In genomic region chr4:31290301-31290975, GRCm38 (mm10) we compare ENCODE assay signal across 15 mouse cellular contexts.
A peak's percentile ranks its signal among the peaks of the same experiment; 100 is the strongest.
DNase-seq lines count a peak whose midpoint lies in the region; ATAC-seq and TF ChIP-seq lines count a peak whose summit lies in the region.
"Had no signal": no experiment of that assay in that cellular context is flagged by ENCODE, and none has a peak within 500 bp of the region (broad histone marks: within the 10 kb centered on the region; RNA-seq: fewer than 3 reads in every experiment).

No protein-coding gene starts in this region.

- TF ChIP-seq EP300 in lung, postnatal 0 days (IDR thresholded peaks at IDR 0.05): peak; percentile 84

- no peak overlapping the region for H3K9ac ChIP-seq in heart, embryonic 12.5 days
- no peak overlapping the region for H3K9ac ChIP-seq in lung, postnatal 0 days (replicated peaks; ENCODE audit: low read depth)
- no peak overlapping the region for H3K9ac ChIP-seq in hindbrain, embryonic 13.5 days
- no peak overlapping the region for H3K9ac ChIP-seq in midbrain, postnatal 0 days (replicated peaks; ENCODE audit: low read length, poor library complexity, severe bottlenecking)

- no peak for DNase-seq in heart, postnatal 4 days
- peak; percentile 76 for DNase-seq in lung, postnatal 0 days (ENCODE audit: low spot score)
- DNase-seq in lung, postnatal 10 days: no peak
- peak; percentile 4 for DNase-seq in midbrain, postnatal 0 days (ENCODE audit: low spot score)
- DNase-seq in adrenal gland, adult (ENCODE audit: inconsistent age in 2 of 2, low spot score in 1 of 2): no peak
- DNase-seq in thymus, postnatal 14 days: no peak
- DNase-seq: adrenal gland, postnatal 25 days; cerebellum, adult 11-12 months; kidney, postnatal 14 days; thymus, postnatal 4 days had no signal

- TF ChIP-seq CTCF in lung, postnatal 0 days (IDR thresholded peaks at IDR 0.05): no peak
- no peak for TF ChIP-seq CTCF in midbrain, postnatal 0 days (IDR thresholded peaks at IDR 0.05)

- no peaks in the 10 kb centered on the region for H3K36me3 ChIP-seq in heart, embryonic 12.5 days
- no peaks in the 10 kb centered on the region for H3K36me3 ChIP-seq in lung, postnatal 0 days (ENCODE audit: insufficient read depth, low read length)
- no peaks in the 10 kb centered on the region for H3K36me3 ChIP-seq in hindbrain, embryonic 13.5 days
- H3K36me3 ChIP-seq in midbrain, postnatal 0 days (ENCODE audit: insufficient read depth, low read length): no peaks in the 10 kb centered on the region
- H3K36me3 ChIP-seq: forebrain, embryonic 10.5 days; G1E had no signal

- H3K27ac ChIP-seq in heart, embryonic 12.5 days (ENCODE audit: poor library complexity, severe bottlenecking): peak overlapping the region; percentile 81; the same call in 1 of the 2 replicates
- no peak overlapping the region for H3K27ac ChIP-seq in lung, postnatal 0 days (ENCODE audit: low read length)
- 0 out of 2 replicates have a peak overlapping the region, but pooled peaks have one; percentile 30 for H3K27ac ChIP-seq in hindbrain, embryonic 13.5 days
- no peak overlapping the region for H3K27ac ChIP-seq in midbrain, postnatal 0 days (ENCODE audit: low read depth, low read length)
- H3K27ac ChIP-seq: forebrain, embryonic 10.5 days; stomach, postnatal 0 days had no signal

- H3K4me3 ChIP-seq in heart, embryonic 12.5 days: no peak overlapping the region
- H3K4me3 ChIP-seq in lung, postnatal 0 days (ENCODE audit: low read depth, low read length): no peak overlapping the region
- no peak overlapping the region for H3K4me3 ChIP-seq in hindbrain, embryonic 13.5 days
- H3K4me3 ChIP-seq in midbrain, postnatal 0 days (ENCODE audit: low read depth, low read length): no peak overlapping the region
- H3K4me3 ChIP-seq: forebrain, embryonic 10.5 days had no signal

- 0 out of 2 replicates have a peak, but pooled peaks have one; percentile 18 for ATAC-seq in heart, embryonic 12.5 days (ENCODE audit: insufficient number of reproducible peaks, low FRiP score)
- peak; percentile 77 for ATAC-seq in lung, postnatal 0 days
- ATAC-seq in hindbrain, embryonic 13.5 days (ENCODE audit: low FRiP score): peak; percentile 66
- ATAC-seq in midbrain, postnatal 0 days (ENCODE audit: low FRiP score): 0 out of 2 replicates have a peak, but pooled peaks have one; percentile 16

- H3K4me2 ChIP-seq in heart, embryonic 12.5 days: peak overlapping the region; percentile 12; the same call in 1 of the 2 replicates
- no peak overlapping the region for H3K4me2 ChIP-seq in lung, postnatal 0 days (replicated peaks; ENCODE audit: low read depth, low read length)
- 0 out of 2 replicates have a peak overlapping the region, but pooled peaks have one; percentile 6 for H3K4me2 ChIP-seq in hindbrain, embryonic 13.5 days
- H3K4me2 ChIP-seq in midbrain, postnatal 0 days (ENCODE audit: low read depth, low read length, poor library complexity, severe bottlenecking): no peak overlapping the region

- H3K27me3 ChIP-seq in heart, embryonic 12.5 days (replicated peaks): no peaks in the 10 kb centered on the region
- H3K27me3 ChIP-seq in lung, postnatal 0 days (replicated peaks; ENCODE audit: insufficient read depth, low read length): no peaks in the 10 kb centered on the region
- H3K27me3 ChIP-seq in hindbrain, embryonic 13.5 days: no peaks in the 10 kb centered on the region
- no peaks in the 10 kb centered on the region for H3K27me3 ChIP-seq in midbrain, postnatal 0 days (ENCODE audit: insufficient read depth, low read length)

- 49% methylated on average over 5 of the region's 5 CpGs for WGBS in heart, embryonic 12.5 days
- WGBS in lung, postnatal 0 days: 68% methylated on average over 5 of the region's 5 CpGs
- WGBS in hindbrain, embryonic 13.5 days: 26% methylated on average over 5 of the region's 5 CpGs
- 50% methylated on average over 5 of the region's 5 CpGs for WGBS in midbrain, postnatal 0 days

- H3K4me1 ChIP-seq in heart, embryonic 12.5 days (replicated peaks): peaks cover 11% of the 10 kb centered on the region
- H3K4me1 ChIP-seq in lung, postnatal 0 days (ENCODE audit: insufficient read depth, low read depth, low read length): no peaks in the 10 kb centered on the region
- H3K4me1 ChIP-seq in hindbrain, embryonic 13.5 days (replicated peaks): peaks cover 7% of the 10 kb centered on the region
- H3K4me1 ChIP-seq in midbrain, postnatal 0 days (ENCODE audit: insufficient read depth, low read length): no peaks in the 10 kb centered on the region
- H3K4me1 ChIP-seq: forebrain, embryonic 10.5 days had no signal

- no peaks in the 10 kb centered on the region for H3K9me3 ChIP-seq in heart, embryonic 12.5 days (replicated peaks)
- H3K9me3 ChIP-seq in lung, postnatal 0 days (ENCODE audit: low read length): no peaks in the 10 kb centered on the region
- H3K9me3 ChIP-seq in hindbrain, embryonic 13.5 days: no peaks in the 10 kb centered on the region
- H3K9me3 ChIP-seq in midbrain, postnatal 0 days (ENCODE audit: low read length): no peaks in the 10 kb centered on the region
- H3K9me3 ChIP-seq: forebrain, embryonic 10.5 days; G1E had no signal

Comparison
In these comparisons a context has a peak if more than half of its experiments do, and no peak if none do; other contexts are left out.
1. DNase-seq: peak in lung, postnatal 0 days (single experiment) and midbrain, postnatal 0 days (single experiment); none in heart, postnatal 4 days (single experiment), lung, postnatal 10 days (single experiment), adrenal gland, adult (0 of 2) and thymus, postnatal 14 days (single experiment).
2. ATAC-seq: peak in every context shown above with its lines; median percentile 77 in lung, postnatal 0 days; 66 in hindbrain, embryonic 13.5 days; 18 in heart, embryonic 12.5 days; 16 in midbrain, postnatal 0 days.
3. H3K27ac ChIP-seq: peak in heart, embryonic 12.5 days (single experiment) and hindbrain, embryonic 13.5 days (single experiment); none in lung, postnatal 0 days (single experiment) and midbrain, postnatal 0 days (single experiment).
4. H3K4me2 ChIP-seq: peak in heart, embryonic 12.5 days (single experiment) and hindbrain, embryonic 13.5 days (single experiment); none in lung, postnatal 0 days (single experiment) and midbrain, postnatal 0 days (single experiment).